Mouse (Mus musculus) myocyte (in vitro differentiated cells): ENCODE results near the gene Aven.

ENCODE experiments used
- MYOD1 ChIP-seq, 3 experiments: IDR thresholded peaks; one replicate each; pipeline ENCODE4 v1.6.1; 2011; ENCODE audit warnings: control low read depth in 2 of 3, low read depth in 2 of 3, mild to moderate bottlenecking in 2 of 3, moderate library complexity in 1 of 3; ENCODE audit not compliant: insufficient read length in 2 of 3, control insufficient read depth in 1 of 3
- POLR2A ChIP-seq: IDR thresholded peaks from one replicate; pipeline ENCODE4 v1.6.1; 2011; ENCODE audit warnings: low read depth, mild to moderate bottlenecking, control low read depth, moderate library complexity; ENCODE audit not compliant: insufficient read length
- REST ChIP-seq: IDR thresholded peaks from one replicate; pipeline ENCODE4 v1.6.1; 2011; ENCODE audit warnings: mild to moderate bottlenecking, control low read depth, moderate library complexity; ENCODE audit not compliant: insufficient read depth, insufficient read length

DNA sequence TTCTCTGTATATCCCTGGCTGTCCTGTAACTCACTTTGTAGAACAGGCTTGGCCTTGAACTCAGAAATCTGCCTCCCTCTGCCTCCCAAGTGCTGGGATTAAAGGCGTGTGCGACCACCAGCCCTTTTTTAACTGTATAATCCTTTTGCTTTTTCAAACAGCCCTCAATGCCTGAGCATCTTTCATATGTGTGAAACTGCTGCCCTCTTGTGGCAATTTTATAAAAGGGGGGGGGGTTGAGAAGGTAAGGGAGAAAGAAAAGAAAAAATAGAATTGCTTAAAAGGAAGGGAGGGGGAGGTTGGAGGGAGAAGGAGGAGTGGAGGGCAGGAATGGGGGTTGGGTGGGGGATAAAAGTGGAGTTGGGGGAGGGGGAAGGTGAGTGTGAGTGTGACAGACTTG is 11.2 kb upstream of the Aven start:
- TF ChIP-seq POLR2A (no peak), MYOD1 (IDR thresholded peaks at IDR 0.05; ENCODE audit: control insufficient read depth in 1 of 3, insufficient read length in 2 of 3, low read depth in 2 of 3) (no peak), REST (no peak)
